Comparison of ENCODE assay signal across 10 mouse cellular contexts in genomic region chr16:10890363-10890762, GRCm38 (mm10). TPM values are rescaled to one million over a fixed set of nuclear protein-coding genes. Genes with fewer than 3 reads are reported as not detected.
DNase-seq lines count a peak whose midpoint lies in the region; ATAC-seq and TF ChIP-seq lines count a peak whose summit lies in the region.
"Had no signal": no experiment of that assay in that cellular context is flagged by ENCODE, and none has a peak within 500 bp of the region (broad histone marks: within the 10 kb centered on the region; RNA-seq: fewer than 3 reads in every experiment).

No protein-coding gene starts in this region.

- no peaks in the 10 kb centered on the region for H3K36me3 ChIP-seq in kidney, adult 2 months (ENCODE audit: control insufficient read depth, insufficient read depth, low read length)
- no peaks in the 10 kb centered on the region for H3K36me3 ChIP-seq in hindbrain, embryonic 16.5 days (ENCODE audit: control insufficient read depth, insufficient read depth, low read length)

- H3K27ac ChIP-seq in kidney, adult 2 months (ENCODE audit: insufficient read depth, low read depth, low read length): no peak overlapping the region
- H3K27ac ChIP-seq in hindbrain, embryonic 16.5 days (ENCODE audit: low read depth, low read length): no peak overlapping the region

- H3K4me1 ChIP-seq in kidney, adult 2 months (ENCODE audit: control insufficient read depth, insufficient read depth, low read length): no peaks in the 10 kb centered on the region
- H3K4me1 ChIP-seq in hindbrain, embryonic 16.5 days (ENCODE audit: control insufficient read depth, insufficient read depth, low read depth, low read length): no peaks in the 10 kb centered on the region

- H3K9me3 ChIP-seq in hindbrain, embryonic 16.5 days (ENCODE audit: control insufficient read depth, low read length): no peaks in the 10 kb centered on the region

- no peak for DNase-seq in kidney, adult 2 months
- DNase-seq in kidney, adult 8-10 months: no peak
- DNase-seq in thymus, postnatal 4 days: peak; percentile 46
- DNase-seq in thymus, postnatal 25 days: no peak
- no peak for DNase-seq in natural killer cell, adult 2 months (ENCODE audit: low spot score in 2 of 2)
- DNase-seq in adrenal gland, adult 18-20 months (ENCODE audit: low spot score in 2 of 2): no peak
- DNase-seq in adrenal gland, adult 2 months: no peak
- DNase-seq: adrenal gland, postnatal 14 days; layer of hippocampus, postnatal 36 days had no signal

- 83% methylated on average over 3 of the region's 3 CpGs for WGBS in kidney, adult 2 months
- 74% methylated on average over 3 of the region's 3 CpGs for WGBS in hindbrain, embryonic 16.5 days

- no peak overlapping the region for H3K4me3 ChIP-seq in kidney, adult 2 months (ENCODE audit: insufficient read depth, low read depth, low read length)
- no peak overlapping the region for H3K4me3 ChIP-seq in hindbrain, embryonic 16.5 days (ENCODE audit: low read length)

- ATAC-seq in hindbrain, embryonic 16.5 days: 0 out of 2 replicates have a peak, but pooled peaks have one; percentile 30

- TF ChIP-seq POLR2A in kidney, adult 2 months (IDR thresholded peaks at IDR 0.05; ENCODE audit: low read depth, low read length): no peak

- no peak overlapping the region for H3K9ac ChIP-seq in hindbrain, embryonic 16.5 days (ENCODE audit: low read depth, low read length)

- no peaks in the 10 kb centered on the region for H3K27me3 ChIP-seq in kidney, adult 2 months (replicated peaks; ENCODE audit: control insufficient read depth, insufficient read depth, low read length)
- no peaks in the 10 kb centered on the region for H3K27me3 ChIP-seq in hindbrain, embryonic 16.5 days (replicated peaks; ENCODE audit: control insufficient read depth, insufficient read depth, low read length)

- peak; percentile 41 for TF ChIP-seq CTCF in kidney, adult 2 months (conservative IDR thresholded peaks at IDR 0.05; ENCODE audit: insufficient read depth, insufficient read length, low read depth, low read length)

- H3K4me2 ChIP-seq in hindbrain, embryonic 16.5 days (ENCODE audit: low read length): no peak overlapping the region

RNA-seq across cellular contexts. Expression of gene Rmi2, which starts 55.5 kb away (rescaled TPM):
- polyA plus RNA-seq in kidney, adult 2 months (2012; rRNA removed): 0.10 and 0.27 TPM in 2 replicates
- polyA plus RNA-seq in hindbrain, embryonic 16.5 days (2015; fragmentation: Nextera tagmentation; extraction: Ambion mirVana): 0.70 and 0.74 TPM in 2 replicates
- total RNA-seq in adrenal gland, adult 18-20 months (2021): under 1 TPM; 0.51 to 0.56 TPM
- total RNA-seq in adrenal gland, adult 2 months (2021): under 1 TPM; 0.38 to 0.46 TPM
- polyA plus RNA-seq in adrenal gland, adult 2 months (2012; rRNA removed): 0.77 and 1.3 TPM in 2 replicates
